Mouse (Mus musculus) limb, embryonic 10.5 days (tissue): Measurements from ENCODE around the gene Ccl9. TPM values are rescaled to one million over a fixed set of nuclear protein-coding genes. Genes with fewer than 3 reads are reported as not detected.

Experiments
- DNase-seq: peaks from one replicate; pipeline ENCODE4 v3.0.0-alpha.2; 2017; ENCODE audit warnings: low spot score
- H3K27ac ChIP-seq: fragments of 300-500 bp; sonication (generic); 2 replicates; pipeline ENCODE4 v1.5.1; 2016; ENCODE audit warnings: mild to moderate bottlenecking
- H3K27me3 ChIP-seq: fragments of 300-500 bp; sonication (generic); 2 replicates; pipeline ENCODE4 v1.6.1; 2016; ENCODE audit warnings: low read depth, mild to moderate bottlenecking; ENCODE audit not compliant: poor library complexity, severe bottlenecking
- H3K36me3 ChIP-seq: fragments of 300-500 bp; sonication (generic); 2 replicates; pipeline ENCODE4 v1.6.1; 2016; ENCODE audit warnings: mild to moderate bottlenecking, moderate library complexity
- H3K4me1 ChIP-seq: fragments of 300-500 bp; sonication (generic); 2 replicates; pipeline ENCODE4 v1.6.1; 2016
- H3K4me3 ChIP-seq: fragments of 300-500 bp; sonication (generic); 2 replicates; pipeline ENCODE4 v1.5.1; 2016; ENCODE audit warnings: mild to moderate bottlenecking, moderate library complexity
- H3K9me3 ChIP-seq: fragments of 300-500 bp; sonication (generic); replicated peaks from 2 replicates; pipeline ENCODE4 v1.6.1; 2016; ENCODE audit warnings: mild to moderate bottlenecking
- WGBS: fragments of 180-500 bp; shearing (Covaris S2); methylation state at CpG from one replicate; pipeline ENCODE4 v1.1.7; 2016; 5-methylcytosine and 5-hydroxymethylcytosine counted together
- polyA plus RNA-seq: library from polyadenylated mRNA; unstranded; fragments of >200 nt; fragmentation: Nextera tagmentation; extraction: Ambion mirVana; gene quantifications from 2 replicates; pipeline ENCODE4 v1.2.1, GENCODE M21; 2016

Gene Ccl9
- polyA plus RNA-seq, 1 experiment from 2014 or later: 0.78 TPM

- Histone ChIP-seq H3K36me3 (no peaks in the 10 kb centered on the region), H3K27ac (no peak overlapping the region), H3K9me3 (no peaks in the 10 kb centered on the region), H3K27me3 (no peaks in the 10 kb centered on the region), H3K4me3 (no peak overlapping the region), H3K4me1 (no peaks in the 10 kb centered on the region)
- WGBS: 91% methylated on average over 5 of the region's 5 CpGs
- DNase-seq: no peak
These were observed 28.2 kb downstream of the Ccl9 start for GRCm38 (mm10) chr11:83550186-83550632.

DNA sequence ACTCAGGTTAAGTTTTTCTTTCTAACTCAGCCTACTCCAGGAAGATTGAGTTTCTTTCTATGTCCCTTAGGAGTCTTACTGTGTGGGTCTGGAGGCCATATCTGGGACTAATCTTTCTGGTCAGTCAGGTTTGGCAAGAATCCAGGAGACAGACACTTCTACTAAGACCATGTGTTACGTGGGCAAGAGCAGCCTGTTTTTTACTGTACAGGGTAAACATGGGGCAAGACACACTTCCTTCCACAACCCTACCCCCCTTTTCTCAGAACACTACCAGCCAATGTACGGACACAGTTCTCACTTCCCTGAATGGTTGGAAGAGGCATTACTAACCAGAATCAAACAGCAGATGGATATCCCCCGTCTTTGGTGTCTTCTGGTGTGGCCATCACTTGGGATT lies 34.2 kb downstream of the Ccl9 start:
- 87% methylated on average over 3 of the region's 3 CpGs for WGBS
- DNase-seq: no peak
- H3K4me1 ChIP-seq: no peaks in the 10 kb centered on the region

DNA sequence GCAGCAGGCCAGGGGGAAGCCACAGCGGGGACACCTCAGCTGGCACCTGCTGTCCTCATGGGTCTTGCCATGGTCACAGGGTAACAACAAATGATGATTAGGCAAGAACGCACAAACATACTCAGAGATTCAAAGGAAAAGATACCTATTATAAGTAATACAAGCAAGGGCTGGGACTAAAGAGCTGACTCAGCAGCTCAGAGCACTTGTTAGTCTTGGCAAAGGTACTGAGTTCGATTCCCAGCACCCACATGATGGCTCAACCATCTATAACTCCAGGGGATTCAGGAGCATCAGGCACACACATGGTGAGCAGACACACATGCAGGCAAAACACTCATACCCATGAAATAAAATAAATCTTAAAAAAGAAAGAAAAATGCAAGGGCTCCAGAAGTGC lies 37.0 kb downstream of the Ccl9 start:
- H3K27me3 ChIP-seq: no peaks in the 10 kb centered on the region
- no peak overlapping the region for H3K27ac ChIP-seq
- no peak for DNase-seq
- H3K4me1 ChIP-seq: no peaks in the 10 kb centered on the region
- H3K9me3 ChIP-seq: no peaks in the 10 kb centered on the region
- no peak overlapping the region for H3K4me3 ChIP-seq
- WGBS: 84% methylated on average over 3 of the region's 3 CpGs
- no peaks in the 10 kb centered on the region for H3K36me3 ChIP-seq

More for the DNA sequence above, 34.2 kb downstream of the Ccl9 start:
- H3K27ac ChIP-seq: no peak overlapping the region
- no peaks in the 10 kb centered on the region for H3K36me3 ChIP-seq
- no peaks in the 10 kb centered on the region for H3K9me3 ChIP-seq
- H3K4me3 ChIP-seq: no peak overlapping the region
- no peaks in the 10 kb centered on the region for H3K27me3 ChIP-seq

GRCm38 (mm10) chr11:83540931-83541330 lies 37.5 kb downstream of the Ccl9 start:
- no peaks in the 10 kb centered on the region for H3K36me3 ChIP-seq
- 86% methylated on average over 2 of the region's 2 CpGs for WGBS
- no peaks in the 10 kb centered on the region for H3K27me3 ChIP-seq
- no peaks in the 10 kb centered on the region for H3K9me3 ChIP-seq
- no peak overlapping the region for H3K27ac ChIP-seq
- no peak overlapping the region for H3K4me3 ChIP-seq
- no peak for DNase-seq
- no peaks in the 10 kb centered on the region for H3K4me1 ChIP-seq

- Histone ChIP-seq H3K36me3 (no peaks in the 10 kb centered on the region), H3K27ac (no peak overlapping the region), H3K4me1 (peaks cover 12% of the 10 kb centered on the region), H3K27me3 (no peaks in the 10 kb centered on the region), H3K4me3 (no peak overlapping the region), H3K9me3 (no peaks in the 10 kb centered on the region)
- DNase-seq: no peak
- 78% methylated on average over 3 of the region's 3 CpGs for WGBS
These were observed 39.6 kb downstream of the Ccl9 start for GRCm38 (mm10) chr11:83538705-83539314.

DNA sequence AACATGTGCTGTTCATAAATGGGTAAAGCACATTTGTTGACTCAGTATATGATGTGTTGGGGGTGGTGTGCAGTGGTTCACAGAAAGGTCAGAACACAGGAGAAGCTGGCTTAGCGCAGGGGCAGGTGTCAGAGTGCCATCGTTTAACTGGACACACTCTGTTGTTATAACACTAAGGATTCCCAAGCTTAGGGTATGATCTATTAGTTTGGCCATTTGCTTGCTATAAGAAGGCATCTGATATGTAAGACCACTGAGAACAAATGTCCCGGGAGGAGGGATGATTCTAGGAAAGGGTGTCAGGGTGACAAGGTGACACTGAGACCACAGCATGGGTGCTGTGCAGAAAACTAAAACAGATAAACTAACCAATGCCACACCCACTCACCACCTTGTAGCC lies 41.6 kb downstream of the Ccl9 start:
- 71% methylated on average over 3 of the region's 3 CpGs for WGBS
- H3K27me3 ChIP-seq: no peaks in the 10 kb centered on the region

GRCm38 (mm10) chr11:83534609-83535423 lies 43.6 kb downstream of the Ccl9 start:
- DNase-seq: no peak
- Histone ChIP-seq H3K4me3 (no peak overlapping the region), H3K36me3 (no peaks in the 10 kb centered on the region), H3K27ac (no peak overlapping the region), H3K4me1 (peaks cover 12% of the 10 kb centered on the region), H3K9me3 (no peaks in the 10 kb centered on the region), H3K27me3 (no peaks in the 10 kb centered on the region)
- WGBS: 55% methylated on average over 13 of the region's 13 CpGs

More for the DNA sequence above, 41.6 kb downstream of the Ccl9 start:
- Histone ChIP-seq H3K4me1 (peaks cover 12% of the 10 kb centered on the region), H3K27ac (no peak overlapping the region), H3K36me3 (no peaks in the 10 kb centered on the region), H3K4me3 (no peak overlapping the region), H3K9me3 (no peaks in the 10 kb centered on the region)
- DNase-seq: no peak

DNA sequence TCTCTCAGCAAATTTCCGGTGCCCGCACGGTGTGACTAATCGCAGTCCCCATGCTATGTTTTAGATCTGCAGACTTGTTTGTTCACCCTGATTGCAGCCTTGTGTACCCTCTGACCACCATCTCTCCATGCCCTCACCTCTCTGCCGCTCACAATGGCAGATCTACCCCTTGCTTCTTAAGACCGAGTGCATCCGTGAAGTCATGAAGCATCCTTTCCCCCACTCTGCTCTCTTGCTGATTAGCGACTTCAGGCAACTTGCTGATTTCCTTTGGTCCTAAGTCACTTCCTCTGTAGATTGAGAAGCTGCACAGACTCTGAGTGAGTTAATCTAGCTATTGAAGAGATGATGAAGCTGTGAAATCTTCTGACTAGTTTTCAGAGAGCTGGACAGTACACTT lies 44.3 kb downstream of the Ccl9 start:
- H3K36me3 ChIP-seq: no peaks in the 10 kb centered on the region
- H3K27ac ChIP-seq: no peak overlapping the region
- H3K4me1 ChIP-seq: peaks cover 12% of the 10 kb centered on the region
- no peaks in the 10 kb centered on the region for H3K27me3 ChIP-seq
- no peak overlapping the region for H3K4me3 ChIP-seq
- H3K9me3 ChIP-seq: no peaks in the 10 kb centered on the region
- DNase-seq: no peak
- 85% methylated on average over 8 of the region's 8 CpGs for WGBS

DNA sequence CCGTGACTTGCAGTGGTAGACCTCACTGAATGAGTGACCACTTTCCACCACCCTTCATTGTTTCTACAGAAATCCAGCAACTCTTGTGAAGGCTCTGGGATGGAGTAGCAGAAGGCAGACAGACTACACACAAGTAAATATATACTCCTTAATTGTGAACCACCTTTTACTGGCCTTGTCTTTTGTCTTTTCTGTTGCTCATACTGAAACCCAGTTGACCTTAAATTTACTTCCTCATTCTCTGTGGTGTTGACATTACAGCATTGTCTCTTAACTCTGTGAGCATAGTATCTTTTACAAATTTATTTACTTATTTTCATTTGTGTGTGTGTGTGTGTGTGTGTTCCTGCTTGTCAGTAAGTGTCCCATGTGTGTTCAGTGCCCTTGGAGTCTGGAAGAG lies 45.2 kb downstream of the Ccl9 start:
- Histone ChIP-seq H3K9me3 (no peaks in the 10 kb centered on the region), H3K27ac (no peak overlapping the region), H3K4me3 (no peak overlapping the region), H3K36me3 (no peaks in the 10 kb centered on the region), H3K4me1 (peaks cover 12% of the 10 kb centered on the region), H3K27me3 (no peaks in the 10 kb centered on the region)
- WGBS: 94% methylated on average over 1 of the region's 1 CpGs
- no peak for DNase-seq

GRCm38 (mm10) chr11:83530360-83530759 lies 48.1 kb downstream of the Ccl9 start, which contains the start of gene Ccl5:
Ccl5 (minus strand) TSS chr11:83530518.
- WGBS: 91% methylated on average over 5 of the region's 5 CpGs
- no peak for DNase-seq
- no peaks in the 10 kb centered on the region for H3K27me3 ChIP-seq
- H3K27ac ChIP-seq: no peak within 1 kb of the TSS
- no peak within 1 kb of the TSS for H3K4me3 ChIP-seq
- no peaks in the 10 kb centered on the region for H3K9me3 ChIP-seq
- H3K4me1 ChIP-seq: peaks cover 12% of the 10 kb centered on the region
- H3K36me3 ChIP-seq: no peaks in the 10 kb centered on the region

- no peak overlapping the region for H3K27ac ChIP-seq
- no peaks in the 10 kb centered on the region for H3K27me3 ChIP-seq
- H3K9me3 ChIP-seq: no peaks in the 10 kb centered on the region
- no peak for DNase-seq
- WGBS: 77% methylated on average over 12 of the region's 12 CpGs
- no peaks in the 10 kb centered on the region for H3K4me1 ChIP-seq
- H3K4me3 ChIP-seq: no peak overlapping the region
- H3K36me3 ChIP-seq: no peaks in the 10 kb centered on the region
These were observed 49.4 kb downstream of the Ccl9 start for GRCm38 (mm10) chr11:83529024-83529423.
